Mouse (Mus musculus) liver, embryonic 14.5 days (tissue): ENCODE data around the gene Zfp445.

Source experiments
- CTCF ChIP-seq: IDR thresholded peaks from 2 replicates; pipeline ENCODE4 v1.5.1; 2016; ENCODE audit warnings: antibody characterized with exemption, low read depth, control low read depth
- EP300 ChIP-seq: IDR thresholded peaks from 2 replicates; pipeline ENCODE4 v1.6.1; 2016; ENCODE audit warnings: antibody characterized with exemption, low read depth

- TF ChIP-seq CTCF (no peak), EP300 (no peak)
Observed at GRCm38 (mm10) chr9:122885385-122885784, 19.6 kb upstream of the Zfp445 start, which contains the start of gene Zkscan7.
